Mouse (Mus musculus) gonadal fat pad, adult 2 months (tissue): ENCODE results near the gene Ciao2a. TPM values are rescaled to one million over a fixed set of nuclear protein-coding genes. Genes with fewer than 3 reads are reported as not detected.

Source experiments
- DNase-seq: peaks from one replicate; pipeline ENCODE4 v3.0.0-alpha.2; 2012; ENCODE audit warnings: low read depth
- polyA plus RNA-seq: library from polyadenylated mRNA; depleted of rRNA; stranded (reverse); fragments of >200 nt; gene quantifications from 2 replicates; pipeline ENCODE4 v1.2.3, GENCODE M21; 2012; rRNA removed

The Ciao2a gene
- polyA plus RNA-seq: 15.7 and 18.5 TPM in 2 replicates

GRCm38 (mm10) chr9:66126456-66127192 lies at the start of gene Ciao2a, which contains the start of gene Snx1:
Gene Ciao2a, plus strand, starts transcription at chr9:66126611.
Gene Snx1, minus strand, starts transcription at chr9:66126587.
- DNase-seq: peak; percentile 91

GRCm38 (mm10) chr9:66078072-66078471 lies 48.3 kb upstream of the Ciao2a start:
- DNase-seq: no peak

GRCm38 (mm10) chr9:66078493-66078892 lies 47.9 kb upstream of the Ciao2a start:
- DNase-seq: no peak

- DNase-seq: no peak
These were observed 45.5 kb upstream of the Ciao2a start for GRCm38 (mm10) chr9:66080804-66081459.

- no peak for DNase-seq
These were observed 44.4 kb upstream of the Ciao2a start for GRCm38 (mm10) chr9:66081999-66082398.

- no peak for DNase-seq
These were observed 42.2 kb upstream of the Ciao2a start for GRCm38 (mm10) chr9:66084171-66084570.

- DNase-seq: no peak
These were observed 39.3 kb upstream of the Ciao2a start for GRCm38 (mm10) chr9:66087062-66087461.

GRCm38 (mm10) chr9:66088411-66088810 lies 38.0 kb upstream of the Ciao2a start:
- no peak for DNase-seq

GRCm38 (mm10) chr9:66090593-66091244 lies 35.7 kb upstream of the Ciao2a start:
- DNase-seq: no peak

- peak; percentile 17 for DNase-seq
These were observed 34.8 kb upstream of the Ciao2a start for GRCm38 (mm10) chr9:66091327-66092231.

GRCm38 (mm10) chr9:66092664-66093063 lies 33.7 kb upstream of the Ciao2a start:
- no peak for DNase-seq

- DNase-seq: no peak
These were observed 24.8 kb upstream of the Ciao2a start for GRCm38 (mm10) chr9:66101577-66101976.

GRCm38 (mm10) chr9:66102668-66103067 lies 23.7 kb upstream of the Ciao2a start:
- no peak for DNase-seq

- DNase-seq: no peak
These were observed 21.8 kb upstream of the Ciao2a start for GRCm38 (mm10) chr9:66104601-66105000.

GRCm38 (mm10) chr9:66105168-66105567 lies 21.2 kb upstream of the Ciao2a start:
- DNase-seq: no peak

GRCm38 (mm10) chr9:66109574-66109973 lies 16.8 kb upstream of the Ciao2a start:
- DNase-seq: no peak

- no peak for DNase-seq
These were observed 16.3 kb upstream of the Ciao2a start for GRCm38 (mm10) chr9:66110126-66110525.

GRCm38 (mm10) chr9:66110611-66111379 lies 15.6 kb upstream of the Ciao2a start:
- no peak for DNase-seq

GRCm38 (mm10) chr9:66114341-66114740 lies 12.1 kb upstream of the Ciao2a start:
- no peak for DNase-seq

- no peak for DNase-seq
These were observed 9.5 kb upstream of the Ciao2a start for GRCm38 (mm10) chr9:66116890-66117289.

GRCm38 (mm10) chr9:66119498-66119897 lies 6.9 kb upstream of the Ciao2a start:
- no peak for DNase-seq
